Mouse (Mus musculus): ENCODE data around the gene Gnb3.
"Not testable (repeated sequence)": the region's sequence is repeated elsewhere in the genome, so short reads cannot be mapped to it uniquely, and the experiment has no call there.

Gene Gnb3

GRCm38 (mm10) chr6:124858561-124859318, 18.7 kb upstream of the Gnb3 start:
- intact Hi-C loops (cut with DNase I): loop anchor here (5.0 to 10.0 kb wide), 2 partner anchors 106 to 224 kb away; partner anchors contain the start of gene Cops7a

- intact Hi-C loops (cut with DNase I): loop anchor here (5.0 to 10.0 kb wide), 2 partner anchors 107 to 224 kb away; partner anchors contain the start of gene Cops7a
Observed at GRCm38 (mm10) chr6:124857840-124858530, 17.9 kb upstream of the Gnb3 start.

GRCm38 (mm10) chr6:124856916-124857839, 17.1 kb upstream of the Gnb3 start, which contains the start of gene P3h3:
P3h3 (minus strand) TSS chr6:124857752.
- intact Hi-C loops (cut with DNase I): loop anchor here (5.0 to 10.0 kb wide), 2 partner anchors 108 to 225 kb away; partner anchors contain the start of gene Cops7a

GRCm38 (mm10) chr6:124856321-124856720, 16.2 kb upstream of the Gnb3 start:
- intact Hi-C loops (cut with DNase I): loop anchor here (5.0 to 10.0 kb wide), 2 partner anchors 108 to 226 kb away; partner anchors contain the start of gene Cops7a

- intact Hi-C loops (cut with DNase I): loop anchor here (5.0 to 10.0 kb wide), 2 partner anchors 110 to 228 kb away; partner anchors contain the start of gene Cops7a
Observed at GRCm38 (mm10) chr6:124854647-124855046, 14.6 kb upstream of the Gnb3 start.

GRCm38 (mm10) chr6:124850535-124850934, 10.5 kb upstream of the Gnb3 start:
- intact Hi-C loops (cut with DNase I): loop anchor here (10.0 kb wide), 1 partner anchor 114 kb away; the partner anchor contains the start of gene Cops7a

- intact Hi-C loops (cut with DNase I): no loop called here
Observed at GRCm38 (mm10) chr6:124847305-124847704, 7.2 kb upstream of the Gnb3 start.

- intact Hi-C loops (cut with DNase I): no loop called here
Observed at GRCm38 (mm10) chr6:124839805-124840204, 270 bp downstream of the Gnb3 start.

- intact Hi-C loops (cut with DNase I): no loop called here
Observed at GRCm38 (mm10) chr6:124836411-124836810, 3.7 kb downstream of the Gnb3 start.

- intact Hi-C loops (cut with DNase I): no loop called here
Observed at GRCm38 (mm10) chr6:124835531-124835930, 4.5 kb downstream of the Gnb3 start.

- intact Hi-C loops (cut with DNase I): no loop called here
Observed at GRCm38 (mm10) chr6:124834512-124835081, 5.5 kb downstream of the Gnb3 start.

GRCm38 (mm10) chr6:124831649-124832048, 8.4 kb downstream of the Gnb3 start:
- intact Hi-C loops (cut with DNase I): no loop called here

- intact Hi-C loops (cut with DNase I): not testable (repeated sequence)
Observed at GRCm38 (mm10) chr6:124831199-124831598, 8.9 kb downstream of the Gnb3 start.

GRCm38 (mm10) chr6:124829799-124830700, 10.0 kb downstream of the Gnb3 start:
- intact Hi-C loops (cut with DNase I): no loop called here

- intact Hi-C loops (cut with DNase I): no loop called here
Observed at GRCm38 (mm10) chr6:124828868-124829798, 10.9 kb downstream of the Gnb3 start, which contains the start of the genes Usp5 and Cdca3. Usp5 (minus strand) TSS chr6:124829484. Cdca3 (plus strand) TSS chr6:124829547.

- intact Hi-C loops (cut with DNase I): no loop called here
Observed at GRCm38 (mm10) chr6:124828101-124828592, 11.9 kb downstream of the Gnb3 start.

GRCm38 (mm10) chr6:124822049-124822448, 18.0 kb downstream of the Gnb3 start:
- intact Hi-C loops (cut with DNase I): no loop called here

GRCm38 (mm10) chr6:124820891-124821290, 19.2 kb downstream of the Gnb3 start:
- intact Hi-C loops (cut with DNase I): no loop called here

All from adrenal gland (tissue).